Mouse (Mus musculus) stomach, postnatal 0 days (tissue): Measurements from ENCODE around the gene 5530400C23Rik.
"Not testable (repeated sequence)": the region's sequence is repeated elsewhere in the genome, so short reads cannot be mapped to it uniquely, and the experiment has no call there.

Experiments
- CTCF ChIP-seq: IDR thresholded peaks from 2 replicates; pipeline ENCODE4 v1.5.1; 2016; ENCODE audit warnings: antibody characterized with exemption, low read depth, mild to moderate bottlenecking, moderate library complexity
- EP300 ChIP-seq: optimal IDR thresholded peaks from 2 replicates; pipeline ENCODE3; 2016; ENCODE audit warnings: antibody characterized with exemption

DNA sequence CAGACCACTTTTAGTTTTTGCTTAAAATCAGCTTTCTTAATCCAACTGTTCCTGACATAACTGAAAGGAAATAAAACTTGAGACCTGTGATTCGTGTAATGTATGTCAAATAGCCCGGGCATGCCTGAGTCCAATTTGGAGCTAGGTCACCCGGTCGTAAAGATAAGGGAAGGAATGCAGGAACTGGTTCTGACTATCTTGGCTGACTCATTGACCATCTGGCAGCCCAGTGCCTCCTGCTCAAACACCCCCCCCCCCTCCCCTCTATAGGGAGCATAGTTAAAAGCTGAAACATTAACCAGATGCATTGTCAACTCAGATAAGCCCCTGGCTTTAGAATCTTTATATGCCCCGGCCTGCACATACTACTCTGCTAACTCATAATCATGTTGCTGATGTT, 49.7 kb downstream of the 5530400C23Rik start:
- not testable (repeated sequence) for TF ChIP-seq CTCF, EP300
